Mouse (Mus musculus) left cerebral cortex, postnatal 14 days (tissue): ENCODE measurements around the gene Tmem164. TPM values are rescaled to one million over a fixed set of nuclear protein-coding genes. Genes with fewer than 3 reads are reported as not detected.

Experiments
- DNase-seq, 2 experiments: peaks; one replicate each; pipeline ENCODE4 v3.0.0; 2021 to 2022; ENCODE audit warnings: low spot score in 2 of 2, mixed read lengths in 1 of 2
- intact Hi-C: fragments of 180-260 bp; cut with DNase I; formaldehyde crosslinking; loops from one replicate; pipeline ENCODE4 v1.15.1; 2025
- microRNA-seq, 2 experiments: library from miRNA; unstranded; fragments of <30 nt; microRNA quantifications; one replicate each; pipeline ENCODE4 v1.2.0; 2022
- total RNA-seq, 2 experiments: library from RNA; stranded (reverse); gene quantifications; 2 replicates each; pipeline ENCODE4 v1.2.3; 2021

Gene Tmem164
- total RNA-seq, 2 experiments from 2014 or later, result 30.2 to 31.8 TPM

DNA sequence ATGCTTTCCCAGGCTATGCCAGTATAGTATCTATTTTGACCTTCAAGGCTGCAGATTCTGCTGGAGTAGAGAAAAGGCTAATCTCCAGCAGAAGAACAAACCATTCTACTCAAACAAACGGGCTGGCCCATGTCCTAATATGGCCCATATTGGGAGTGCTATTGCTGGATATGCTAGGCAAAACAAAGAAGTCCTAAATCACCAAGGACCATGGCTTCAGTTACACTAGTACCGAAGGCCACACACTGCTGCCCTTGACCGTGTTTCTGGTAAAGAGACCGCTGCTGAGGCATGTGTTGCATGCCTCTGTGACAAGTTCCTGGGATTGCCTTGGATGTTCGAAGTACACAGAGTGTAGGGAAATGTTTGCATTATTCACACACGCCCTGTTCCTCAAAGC is 165.1 kb downstream of the Tmem164 start:
- intact Hi-C loops, result no loop called here
- DNase-seq, result no peak

- intact Hi-C loops, result no loop called here
- no peak for DNase-seq
Measured at GRCm38 (mm10) chrX:142848032-142848431, 166.8 kb downstream of the Tmem164 start.

GRCm38 (mm10) chrX:142869844-142870243 is 188.6 kb downstream of the Tmem164 start:
- peak in 1 of 2 experiments; percentile 5 for DNase-seq
- intact Hi-C loops, result no loop called here

DNA sequence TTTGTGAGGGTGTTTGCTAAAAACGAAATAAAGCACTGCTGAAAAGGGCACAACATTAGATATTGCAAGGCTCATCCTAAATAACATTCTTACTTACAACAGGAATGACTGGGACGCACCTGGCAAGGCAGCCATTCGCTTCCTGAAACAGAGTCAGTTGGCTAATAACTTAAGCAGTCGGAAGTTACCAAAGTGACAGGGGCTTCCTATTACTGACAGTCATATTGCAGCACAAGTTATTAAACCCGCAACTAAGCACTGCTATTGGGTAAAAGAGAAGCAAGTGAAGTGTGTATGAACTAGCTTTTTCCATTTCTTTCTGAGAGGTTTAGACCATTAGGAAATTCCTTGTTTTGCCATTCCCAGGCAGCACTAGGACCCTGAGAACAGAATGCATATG is 201.0 kb downstream of the Tmem164 start:
- no peak for DNase-seq
- intact Hi-C loops, result no loop called here

- intact Hi-C loops, result no loop called here
- no peak for DNase-seq
Measured at GRCm38 (mm10) chrX:142883593-142883992, 202.4 kb downstream of the Tmem164 start.

DNA sequence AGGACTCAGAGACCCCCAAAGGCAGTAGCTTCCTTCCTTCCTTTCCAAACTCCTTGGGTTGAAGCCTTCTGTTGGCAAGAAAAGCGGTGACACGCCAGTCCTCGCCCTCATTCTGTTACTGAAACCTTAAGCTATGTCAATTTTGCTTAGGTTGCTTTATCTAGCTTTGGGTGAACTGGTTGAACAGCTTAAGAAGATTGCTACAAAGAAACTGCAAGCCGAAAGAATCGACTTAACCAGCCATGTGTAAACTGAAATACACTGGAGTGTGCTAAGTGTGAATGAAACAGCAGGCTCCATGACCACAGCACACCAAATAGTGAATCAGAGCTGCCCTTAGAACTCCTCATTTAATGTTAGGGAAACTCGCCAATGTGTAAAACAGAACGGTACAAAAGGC is 204.8 kb downstream of the Tmem164 start:
- intact Hi-C loops, result no loop called here
- DNase-seq, result no peak

Small RNA genes lying within 50 kb of the gene (microRNA-seq; reads per million reads assigned to microRNA genes)
- gene Mir652, result 14,191 to 15,300 reads per million in 2 experiments
